Mouse (Mus musculus) kidney, adult 2 months (tissue): ENCODE results near the gene Ccer1. TPM values are rescaled to one million over a fixed set of nuclear protein-coding genes. Genes with fewer than 3 reads are reported as not detected.
A peak's percentile ranks its signal among the peaks of the same experiment; 100 is the strongest.
"Not testable (repeated sequence)": the region's sequence is repeated elsewhere in the genome, so short reads cannot be mapped to it uniquely, and the experiment has no call there.

Experiments
- DNase-seq: peaks from one replicate; pipeline ENCODE4 v3.0.0; 2021
- H3K27ac ChIP-seq: fragments of 200-500 bp; 2 replicates; pipeline ENCODE4 v1.5.1; 2012; ENCODE audit warnings: low read depth, low read length, control low read depth, inconsistent platforms; ENCODE audit not compliant: insufficient read depth
- H3K27me3 ChIP-seq: fragments of 200-500 bp; replicated peaks from 2 replicates; pipeline ENCODE4 v1.6.1; 2012; ENCODE audit warnings: mild to moderate bottlenecking, moderate library complexity, low read length, inconsistent platforms; ENCODE audit not compliant: control insufficient read depth, insufficient read depth
- H3K36me3 ChIP-seq: fragments of 200-500 bp; 2 replicates; pipeline ENCODE4 v1.6.1; 2012; ENCODE audit warnings: mild to moderate bottlenecking, moderate library complexity, low read length, inconsistent platforms; ENCODE audit not compliant: control insufficient read depth, insufficient read depth
- H3K4me1 ChIP-seq: fragments of 200-500 bp; 2 replicates; pipeline ENCODE4 v1.6.1; 2011; ENCODE audit warnings: low read length; ENCODE audit not compliant: control insufficient read depth, insufficient read depth
- H3K4me3 ChIP-seq: fragments of 200-500 bp; 2 replicates; pipeline ENCODE4 v1.5.1; 2011; ENCODE audit warnings: mild to moderate bottlenecking, low read depth, low read length, control low read depth; ENCODE audit not compliant: insufficient read depth
- CTCF ChIP-seq: fragments of 200-500 bp; conservative IDR thresholded peaks from 2 replicates; pipeline ENCODE4 v1.5.1; 2011; ENCODE audit warnings: low read depth, mild to moderate bottlenecking, control low read depth, low read length, moderate library complexity, mixed read lengths; ENCODE audit not compliant: insufficient read depth, insufficient read length
- POLR2A ChIP-seq: fragments of 200-500 bp; IDR thresholded peaks from one replicate; pipeline ENCODE4 v1.6.1; 2011; ENCODE audit warnings: low read depth, low read length, control low read depth
- WGBS: fragments of 180-500 bp; shearing (Covaris S2); methylation state at CpG from one replicate; pipeline ENCODE4 v1.1.7; 2018; 5-methylcytosine and 5-hydroxymethylcytosine counted together
- polyA plus RNA-seq: library from polyadenylated mRNA; depleted of rRNA; stranded (reverse); fragments of >200 nt; gene quantifications from 2 replicates; pipeline ENCODE4 v1.2.3, GENCODE M21; 2012; rRNA removed

Gene Ccer1
- polyA plus RNA-seq, 1 experiment = 0.03 TPM

- Histone ChIP-seq H3K27me3 (no peaks in the 10 kb centered on the region), H3K36me3 (no peaks in the 10 kb centered on the region), H3K4me3 (no peak overlapping the region), H3K4me1 (no peaks in the 10 kb centered on the region), H3K27ac (no peak overlapping the region)
- 88% methylated on average over 3 of the region's 3 CpGs for WGBS
- DNase-seq = no peak
- TF ChIP-seq POLR2A = no peak
- TF ChIP-seq CTCF = no peak
Measured at GRCm38 (mm10) chr10:97715289-97715906, 22.5 kb downstream of the Ccer1 start.

GRCm38 (mm10) chr10:97717233-97717632 lies 24.4 kb downstream of the Ccer1 start:
- H3K4me1 ChIP-seq = no peaks in the 10 kb centered on the region
- no peak overlapping the region for H3K27ac ChIP-seq
- H3K27me3 ChIP-seq = no peaks in the 10 kb centered on the region
- 84% methylated on average over 1 of the region's 1 CpGs for WGBS
- DNase-seq = no peak
- no peak overlapping the region for H3K4me3 ChIP-seq
- TF ChIP-seq POLR2A = no peak
- no peak for TF ChIP-seq CTCF
- H3K36me3 ChIP-seq = no peaks in the 10 kb centered on the region

- no peak for DNase-seq
- no peak overlapping the region for H3K27ac ChIP-seq
- H3K27me3 ChIP-seq = no peaks in the 10 kb centered on the region
- TF ChIP-seq CTCF (no peak), POLR2A (no peak)
- H3K4me3 ChIP-seq = no peak overlapping the region
- H3K36me3 ChIP-seq = no peaks in the 10 kb centered on the region
- WGBS = 67% methylated on average over 2 of the region's 2 CpGs
- H3K4me1 ChIP-seq = no peaks in the 10 kb centered on the region
Measured at GRCm38 (mm10) chr10:97718021-97718420, 25.2 kb downstream of the Ccer1 start.

GRCm38 (mm10) chr10:97720625-97721024 lies 27.8 kb downstream of the Ccer1 start:
- 65% methylated on average over 1 of the region's 1 CpGs for WGBS
- H3K4me3 ChIP-seq = no peak overlapping the region
- DNase-seq = peak; percentile 39
- H3K27me3 ChIP-seq = no peaks in the 10 kb centered on the region
- no peaks in the 10 kb centered on the region for H3K36me3 ChIP-seq
- TF ChIP-seq POLR2A (no peak), CTCF (no peak)
- no peaks in the 10 kb centered on the region for H3K4me1 ChIP-seq
- no peak overlapping the region for H3K27ac ChIP-seq

- WGBS = 94% methylated on average over 9 of the region's 9 CpGs
- DNase-seq = no peak
- no peaks in the 10 kb centered on the region for H3K27me3 ChIP-seq
Measured at GRCm38 (mm10) chr10:97722709-97723108, 29.9 kb downstream of the Ccer1 start.

GRCm38 (mm10) chr10:97725929-97726328 lies 33.1 kb downstream of the Ccer1 start:
- H3K27ac ChIP-seq = no peak overlapping the region
- H3K4me1 ChIP-seq = no peaks in the 10 kb centered on the region
- no peak for TF ChIP-seq POLR2A
- TF ChIP-seq CTCF = no peak
- 31% methylated on average over 1 of the region's 1 CpGs for whole genome bisulfite sequencing
- H3K27me3 ChIP-seq = no peaks in the 10 kb centered on the region
- no peaks in the 10 kb centered on the region for H3K36me3 ChIP-seq
- DNase-seq = no peak
- no peak overlapping the region for H3K4me3 ChIP-seq

More at GRCm38 (mm10) chr10:97722709-97723108, 29.9 kb downstream of the Ccer1 start:
- TF ChIP-seq POLR2A = no peak
- no peak for TF ChIP-seq CTCF
- no peak overlapping the region for H3K4me3 ChIP-seq
- H3K27ac ChIP-seq = no peak overlapping the region
- no peaks in the 10 kb centered on the region for H3K4me1 ChIP-seq
- H3K36me3 ChIP-seq = no peaks in the 10 kb centered on the region

GRCm38 (mm10) chr10:97726655-97727054 lies 33.8 kb downstream of the Ccer1 start, which contains the start of gene C030005K15Rik:
Gene C030005K15Rik, minus strand, starts transcription at chr10:97726755.
- not testable (repeated sequence) for H3K4me1 ChIP-seq, H3K27ac ChIP-seq, H3K36me3 ChIP-seq, H3K27me3 ChIP-seq, H3K4me3 ChIP-seq, DNase-seq

Other genes with a start within 250 kb of the Ccer1 start
- 97.6 and 106 TPM in 2 replicates for gene Dcn, start 213.4 kb upstream of the Ccer1 start, polyA plus RNA-seq
- gene Lum, start 127.9 kb upstream of the Ccer1 start, polyA plus RNA-seq = 6.4 and 7.9 TPM in 2 replicates
- gene Kera, start 86.2 kb upstream of the Ccer1 start, polyA plus RNA-seq = not detected in 2 replicates
- 0.22 and 0.43 TPM in 2 replicates for gene Epyc, start 49.0 kb upstream of the Ccer1 start, polyA plus RNA-seq
- gene C030005K15Rik, start 33.7 kb downstream of the Ccer1 start, polyA plus RNA-seq = not detected in 2 replicates